Mouse (Mus musculus) common myeloid progenitor, adult 5-6 weeks (primary cell): ENCODE results near the gene Gm13889. TPM values are rescaled to one million over a fixed set of nuclear protein-coding genes. Genes with fewer than 3 reads are reported as not detected.

Experiments
- ATAC-seq: replicated peaks from 2 replicates; pipeline ENCODE4 v1.8.0; 2016; ENCODE audit warnings: low read depth, mild to moderate bottlenecking, moderate TSS enrichment, inconsistent platforms; ENCODE audit not compliant: poor library complexity, severe bottlenecking
- total RNA-seq: library from RNA; stranded (forward); fragments of 200-1000, 187-1606 nt; gene quantifications from 2 replicates; pipeline ENCODE4 v1.2.3, GENCODE M21; 2017

Gm13889 gene
- total RNA-seq, 1 experiment from 2014 or later: 0.55 TPM

DNA sequence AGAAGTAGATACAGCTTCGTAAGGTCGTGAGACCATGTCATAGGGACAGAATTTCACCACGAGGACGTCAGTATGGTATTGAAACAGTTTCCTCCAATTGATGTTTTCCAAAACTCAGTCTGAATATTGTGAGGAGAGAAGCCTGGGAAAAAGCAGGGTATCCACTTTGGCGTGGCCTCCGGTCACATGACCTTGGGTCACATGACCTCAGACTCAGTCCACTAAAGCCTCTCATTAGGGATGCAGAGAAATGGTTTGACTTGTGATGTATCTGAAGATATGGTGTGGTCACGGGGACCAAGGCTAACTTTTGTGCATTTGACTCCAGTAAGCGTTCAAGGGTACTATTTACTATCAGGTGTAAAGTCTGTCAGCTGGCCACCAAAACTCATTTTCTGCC is 2.3 kb upstream of the Gm13889 start:
- no peak for ATAC-seq

DNA sequence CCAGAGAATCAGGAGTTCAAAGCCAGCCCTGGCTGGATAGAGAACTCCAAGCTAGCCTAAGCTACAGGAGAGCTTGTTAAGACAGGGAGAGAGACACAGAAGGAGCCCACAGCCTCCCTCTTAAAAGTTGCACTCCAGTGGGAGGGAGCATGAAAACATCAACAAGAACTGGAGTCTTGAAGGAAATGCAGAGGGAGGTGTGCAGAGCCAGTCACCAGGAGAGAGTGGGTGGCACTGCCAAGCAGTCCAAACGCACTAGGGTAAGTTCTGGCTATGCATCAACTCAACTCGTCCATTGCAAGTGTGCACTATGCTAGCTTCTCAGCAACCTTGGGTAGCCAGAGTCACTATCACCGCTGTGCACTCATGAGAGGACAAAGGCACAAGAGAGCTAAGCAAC is 1.2 kb upstream of the Gm13889 start:
- ATAC-seq: no peak

DNA sequence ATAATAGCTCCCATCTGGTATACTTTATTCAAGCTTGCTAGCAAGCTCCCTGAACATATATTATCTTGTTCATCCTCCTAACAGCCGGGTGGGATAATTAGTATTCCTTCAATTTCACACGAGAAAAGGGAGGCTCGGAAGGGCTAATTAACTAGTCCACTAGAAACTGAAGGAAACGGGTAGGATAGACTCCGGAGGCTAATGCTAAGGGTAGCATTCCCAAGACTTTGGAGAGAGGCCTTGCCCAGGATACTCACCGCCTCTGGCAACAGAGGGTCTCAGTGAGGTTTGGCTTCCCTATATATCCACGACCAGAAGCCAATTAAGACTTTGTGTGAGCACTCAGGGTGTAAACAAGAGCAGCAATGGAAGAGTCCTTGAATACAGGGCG is 779 bp upstream of the Gm13889 start:
- no peak for ATAC-seq

DNA sequence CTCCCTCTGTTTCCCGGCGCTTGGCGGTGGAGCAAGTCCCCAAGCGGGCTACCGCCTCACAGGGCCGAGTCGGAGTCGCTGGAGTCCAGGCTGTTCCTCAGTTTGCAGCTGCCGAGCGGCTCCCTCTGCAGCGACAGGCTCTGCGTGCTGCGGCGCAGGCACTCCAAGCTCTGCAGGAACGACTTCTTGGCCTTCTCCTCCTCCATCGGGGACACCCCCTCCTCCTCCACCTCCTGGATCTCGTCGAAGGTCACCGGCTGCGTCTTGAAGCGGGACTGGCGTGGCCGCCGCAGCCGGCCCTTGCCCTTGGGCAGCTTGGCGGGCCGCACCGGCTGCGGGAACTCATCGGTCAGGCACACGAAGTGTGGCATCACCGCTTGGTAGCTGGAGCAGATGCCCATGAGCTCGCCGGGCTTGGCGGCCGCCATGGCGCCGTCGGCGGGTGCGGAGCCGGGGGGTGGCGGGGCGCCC is 635 bp downstream of the Gm13889 start:
- peak; percentile 43 for ATAC-seq

DNA sequence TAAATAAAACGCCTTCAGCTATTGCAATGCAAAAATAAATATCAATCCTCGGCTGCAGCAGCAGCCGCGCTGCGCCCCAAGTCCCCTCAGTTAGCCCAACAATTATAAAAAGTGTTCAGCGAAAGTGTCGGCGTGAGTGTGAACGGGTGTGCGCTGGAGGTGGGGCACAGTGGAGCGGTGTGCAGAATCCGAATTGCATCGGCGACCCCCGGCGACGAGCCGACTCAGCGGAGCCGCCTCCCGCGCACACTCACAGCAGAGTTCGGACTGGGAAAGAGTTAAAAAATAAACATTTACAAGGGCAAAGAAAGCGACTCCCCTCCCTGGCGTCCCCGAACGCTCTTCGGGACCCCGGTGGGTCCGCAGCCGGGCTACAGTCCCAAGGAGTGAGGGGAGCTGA is 1.1 kb downstream of the Gm13889 start:
- ATAC-seq: no peak

DNA sequence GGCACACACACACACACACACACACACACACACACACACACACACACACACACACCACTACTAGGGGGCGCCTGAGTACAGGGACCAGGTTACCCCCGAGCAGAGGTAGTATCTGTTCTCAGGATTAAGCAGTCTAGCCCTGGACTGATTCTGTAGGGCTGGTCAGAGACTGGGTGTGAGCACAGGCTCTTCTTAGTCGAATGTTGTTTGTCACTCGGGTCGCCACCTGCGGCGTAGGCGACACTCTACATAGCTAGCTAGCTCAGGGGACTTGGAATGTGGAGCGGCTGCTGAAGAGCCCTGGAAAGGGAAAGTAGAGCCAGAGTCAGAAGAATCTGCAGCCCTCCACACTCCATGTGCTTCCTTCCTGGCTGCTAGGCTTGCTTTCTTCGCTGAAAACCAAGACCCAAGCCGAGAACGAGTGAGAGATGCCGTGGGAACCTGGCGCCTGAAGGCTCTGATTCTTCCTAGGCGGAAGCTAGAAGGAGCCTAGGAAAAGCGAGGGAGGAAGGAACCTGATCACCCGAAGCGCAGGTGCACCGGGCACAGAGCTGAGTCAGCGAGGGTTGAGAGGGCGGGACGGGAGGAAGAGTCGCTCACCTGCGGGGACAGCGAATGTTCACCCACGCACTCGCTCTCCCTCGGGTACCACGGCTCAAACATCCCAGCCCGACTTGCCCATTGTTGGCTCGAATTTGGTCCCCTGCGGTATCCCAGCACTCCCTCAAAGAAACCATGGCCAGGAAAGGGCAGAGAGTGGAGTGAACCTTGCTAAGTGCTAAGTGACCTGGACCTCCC is 2.0 kb downstream of the Gm13889 start:
- no peak for ATAC-seq

DNA sequence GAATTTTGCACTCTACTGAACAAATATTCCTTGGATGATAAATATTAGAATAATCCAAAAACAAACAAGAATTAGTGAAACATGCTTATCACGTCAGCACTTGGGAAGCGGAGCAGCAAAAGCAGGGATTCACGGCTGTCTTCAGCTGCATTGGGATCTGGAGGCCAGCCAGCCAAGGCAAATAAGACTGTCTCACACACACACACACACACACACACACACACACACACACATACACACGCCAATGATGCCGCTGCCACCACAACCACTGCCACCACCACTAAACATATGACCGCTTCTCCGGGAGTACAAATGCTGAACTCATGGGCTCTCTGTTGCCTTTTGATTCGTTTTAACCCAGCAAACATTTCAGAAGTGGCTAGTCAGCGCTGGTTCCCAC is 3.3 kb downstream of the Gm13889 start:
- no peak for ATAC-seq

DNA sequence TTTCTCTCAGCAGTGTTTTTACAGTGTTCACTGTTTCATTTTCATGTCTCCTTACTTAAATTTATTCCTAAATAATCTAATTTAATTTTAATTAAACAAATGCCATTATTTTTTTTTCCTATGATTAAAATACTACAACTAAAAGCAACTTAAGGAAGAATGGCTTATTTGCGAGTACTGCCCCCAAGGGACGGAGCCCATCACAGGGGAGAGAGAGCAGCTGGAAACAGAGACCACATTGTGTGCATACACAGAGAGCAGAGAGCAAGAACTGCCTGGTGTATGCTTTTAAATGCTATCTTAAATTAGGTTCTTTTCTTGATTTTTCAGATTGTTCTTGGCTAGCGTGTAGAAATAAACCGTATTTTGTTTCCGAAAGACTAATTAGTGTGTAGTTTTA is 10.0 kb downstream of the Gm13889 start:
- ATAC-seq: no peak

DNA sequence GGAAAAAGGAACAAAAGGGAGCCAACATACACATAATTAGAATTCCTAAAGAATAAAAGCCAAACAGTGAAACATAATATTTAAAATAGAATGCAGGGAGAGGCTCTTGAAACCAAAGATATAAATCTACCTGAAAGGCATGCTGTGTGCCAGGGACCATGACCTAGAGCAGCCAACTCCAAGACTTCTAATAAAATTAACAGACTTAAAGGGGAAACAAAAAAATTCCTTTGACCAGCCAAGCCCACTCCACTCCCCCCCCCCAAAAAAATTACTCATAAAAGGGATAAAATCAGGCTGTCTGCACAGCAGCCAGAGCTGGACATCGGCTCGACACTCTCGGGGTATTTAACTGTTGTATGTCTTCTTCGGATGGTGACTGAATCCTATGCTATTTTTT is 12.1 kb downstream of the Gm13889 start:
- ATAC-seq: no peak

DNA sequence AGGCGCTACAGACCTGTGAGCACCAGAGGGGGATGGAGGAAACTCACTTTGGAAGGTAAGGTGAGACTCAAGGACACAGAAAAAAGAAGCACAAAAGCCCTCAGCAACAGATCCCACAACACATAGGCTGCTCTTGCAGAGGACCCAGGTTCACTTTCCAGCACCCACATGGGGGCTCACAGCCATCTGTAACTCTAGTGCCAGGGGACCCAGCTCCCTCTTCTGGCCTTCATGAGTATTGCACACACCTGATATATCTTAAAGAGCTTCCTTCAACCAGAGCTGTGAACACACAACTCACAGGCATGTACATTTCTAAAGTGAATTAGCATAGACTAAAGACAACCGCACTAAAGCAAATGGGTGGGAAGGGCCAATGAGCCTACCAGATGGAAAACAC is 12.9 kb downstream of the Gm13889 start:
- no peak for ATAC-seq

DNA sequence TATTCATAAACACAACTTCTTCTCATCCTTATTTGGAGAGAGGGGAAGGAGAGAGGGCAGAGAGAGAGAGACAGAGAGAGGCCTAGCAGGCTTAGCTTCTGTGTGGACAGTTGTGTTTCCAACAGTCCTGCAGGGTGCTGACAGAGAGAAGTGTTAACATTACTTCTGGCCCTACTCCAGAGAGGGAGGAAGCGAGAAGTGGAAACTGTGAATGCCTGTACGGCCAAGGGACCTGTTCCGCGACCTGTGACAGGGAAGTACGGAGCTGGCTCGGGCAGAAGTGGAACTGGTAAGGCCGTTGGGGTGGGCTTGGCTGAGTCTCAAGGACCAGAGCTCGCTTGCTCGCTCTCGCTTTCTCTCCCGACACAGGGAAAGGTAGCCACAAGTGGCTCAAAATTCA is 15.3 kb downstream of the Gm13889 start:
- ATAC-seq: peak; percentile 79

DNA sequence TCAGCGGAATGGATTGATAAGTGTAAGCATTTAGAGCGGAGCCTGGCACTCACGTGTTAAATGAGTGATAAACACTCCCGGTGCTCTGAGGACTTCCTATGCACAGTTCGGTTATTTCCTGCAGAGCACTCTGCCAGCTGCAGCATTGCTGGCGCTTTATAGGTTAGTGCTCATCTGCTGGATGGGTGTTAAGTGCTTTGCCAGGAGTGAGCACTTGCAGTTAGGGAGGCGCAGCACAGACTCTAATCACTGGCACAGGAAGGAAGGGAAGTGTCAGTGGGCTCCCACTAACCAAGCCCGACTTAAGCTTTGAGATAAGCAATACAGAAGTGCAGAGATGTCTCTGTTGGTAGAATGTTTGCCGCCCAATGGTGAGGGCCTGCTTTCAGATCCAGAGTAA is 18.5 kb downstream of the Gm13889 start:
- peak; percentile 78 for ATAC-seq

DNA sequence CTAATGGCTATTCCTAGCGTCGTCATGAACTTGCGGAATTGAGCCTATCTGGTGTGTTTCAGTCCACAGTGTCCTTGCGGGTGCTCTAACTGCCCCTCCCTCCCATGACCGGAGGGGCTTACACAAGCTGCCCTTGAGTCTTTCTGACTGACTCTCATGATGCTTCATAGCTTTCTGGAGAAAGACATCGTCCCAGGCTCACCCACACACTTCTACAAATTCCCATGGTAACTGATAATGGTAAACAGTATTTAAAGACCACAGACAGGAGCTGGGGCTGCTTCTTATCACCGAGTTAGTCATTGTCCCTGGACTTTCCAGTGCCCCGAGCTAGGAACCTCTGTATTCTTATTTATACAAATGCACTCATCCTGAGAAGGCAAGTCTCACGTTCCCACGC is 28.1 kb downstream of the Gm13889 start:
- ATAC-seq: no peak

DNA sequence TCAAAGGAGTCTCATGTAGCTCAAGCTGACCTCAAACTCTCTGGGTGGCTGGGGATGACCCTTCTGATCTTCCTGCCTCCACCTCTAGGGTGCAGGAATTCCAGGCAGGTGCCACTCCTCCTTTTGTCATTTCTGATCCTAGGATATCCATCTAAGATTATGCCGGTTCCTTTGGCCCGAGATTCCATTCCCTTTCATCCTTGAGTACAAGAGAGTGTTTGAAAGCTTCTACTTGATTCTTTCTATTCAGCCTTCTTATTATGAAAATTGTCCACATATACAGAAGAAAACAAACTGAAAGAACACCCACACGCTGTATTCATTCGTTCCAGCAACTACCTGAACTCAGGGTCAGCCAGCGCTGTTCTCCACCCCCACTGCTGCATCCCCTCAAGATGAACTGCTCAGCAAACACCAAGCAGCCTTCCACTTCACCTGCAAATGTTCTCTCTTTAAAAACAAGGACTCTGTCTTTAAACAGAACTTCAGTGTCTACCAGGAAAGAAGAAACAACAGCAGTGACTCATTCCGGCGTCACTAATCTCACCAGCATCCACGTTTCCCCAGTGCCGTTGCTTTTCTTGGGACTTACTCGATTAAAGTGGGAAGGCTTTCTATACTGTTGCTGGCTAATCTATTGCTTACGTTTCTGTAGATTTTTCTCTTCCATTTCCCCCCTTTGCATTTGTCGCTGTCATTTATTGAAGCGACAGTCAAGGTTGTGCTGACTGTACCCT is 29.1 kb downstream of the Gm13889 start:
- ATAC-seq: no peak

DNA sequence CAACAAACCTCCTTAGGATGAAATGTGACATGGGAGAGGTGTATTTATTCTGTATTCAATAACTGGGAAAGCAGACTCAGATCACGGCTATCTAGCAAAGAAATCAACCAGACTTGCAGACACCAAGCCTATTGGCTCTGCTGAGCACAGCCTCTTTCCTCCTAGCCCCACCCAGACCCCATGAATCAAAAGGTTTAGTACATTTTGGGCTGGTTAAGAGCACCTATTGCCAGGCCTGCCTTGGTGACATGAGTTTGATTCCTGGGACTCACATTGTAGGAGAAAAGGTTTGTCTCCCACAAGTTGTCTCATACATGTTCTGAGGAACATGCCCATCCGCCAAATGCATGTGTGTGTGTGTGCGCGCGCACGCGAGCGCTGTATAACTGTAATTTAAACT is 30.9 kb downstream of the Gm13889 start:
- no peak for ATAC-seq

DNA sequence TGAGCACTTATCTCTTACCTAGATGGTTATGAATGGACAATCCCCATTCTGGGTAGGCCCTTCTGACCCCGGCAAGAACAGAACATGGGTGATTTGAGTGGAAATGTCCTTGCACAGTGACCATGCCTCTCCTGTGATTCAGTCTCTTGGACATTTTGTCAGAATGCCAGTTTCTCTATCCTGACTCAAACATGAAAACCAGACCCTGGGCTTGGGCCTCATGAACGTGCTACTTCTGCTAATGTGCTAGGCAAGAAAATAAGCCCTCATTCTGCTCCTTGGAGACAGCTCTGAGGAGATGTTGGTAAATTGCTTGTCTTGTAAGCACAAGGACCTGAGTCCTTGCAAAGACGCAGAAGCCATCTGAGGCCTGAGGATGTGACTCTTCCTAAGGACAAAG is 37.9 kb downstream of the Gm13889 start:
- ATAC-seq: no peak

DNA sequence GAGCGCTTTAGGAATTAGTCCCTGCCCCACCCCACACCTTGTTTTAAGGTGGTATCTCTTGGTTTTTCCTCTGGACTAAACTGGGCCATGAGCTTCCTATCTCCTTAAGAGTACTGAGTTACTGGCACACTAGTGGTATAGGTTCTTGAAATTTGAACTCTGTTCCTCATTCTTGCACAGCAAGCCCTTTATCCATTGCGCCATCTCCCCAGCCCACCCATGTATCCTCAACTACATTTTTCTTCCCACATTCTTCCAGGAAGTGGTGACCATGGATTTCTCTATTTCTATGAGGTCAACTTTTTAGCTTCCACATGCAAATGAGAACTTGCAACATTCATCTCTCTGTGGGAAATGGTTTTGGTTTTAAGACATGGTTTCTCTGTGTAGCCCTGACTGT is 43.4 kb downstream of the Gm13889 start:
- ATAC-seq: peak; percentile 74

DNA sequence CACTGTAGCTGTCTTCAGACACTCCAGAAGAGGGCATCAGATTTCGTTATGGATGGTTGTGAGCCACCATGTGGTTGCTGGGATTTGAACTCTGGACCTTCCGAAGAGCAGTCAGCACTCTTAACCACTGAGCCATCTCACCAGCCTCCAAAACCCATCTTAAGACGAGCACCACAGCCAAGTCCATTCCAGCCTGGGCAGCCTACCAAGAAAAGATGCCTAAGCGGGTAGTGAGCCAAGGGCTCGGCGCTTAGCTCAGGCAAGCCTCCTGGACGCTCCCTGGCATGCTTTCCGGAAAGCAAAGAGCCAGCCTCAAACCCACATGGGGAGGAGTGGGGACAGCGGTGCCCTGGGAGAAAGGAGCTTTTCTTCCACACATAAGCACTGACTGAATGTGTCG is 45.1 kb downstream of the Gm13889 start:
- ATAC-seq: no peak

DNA sequence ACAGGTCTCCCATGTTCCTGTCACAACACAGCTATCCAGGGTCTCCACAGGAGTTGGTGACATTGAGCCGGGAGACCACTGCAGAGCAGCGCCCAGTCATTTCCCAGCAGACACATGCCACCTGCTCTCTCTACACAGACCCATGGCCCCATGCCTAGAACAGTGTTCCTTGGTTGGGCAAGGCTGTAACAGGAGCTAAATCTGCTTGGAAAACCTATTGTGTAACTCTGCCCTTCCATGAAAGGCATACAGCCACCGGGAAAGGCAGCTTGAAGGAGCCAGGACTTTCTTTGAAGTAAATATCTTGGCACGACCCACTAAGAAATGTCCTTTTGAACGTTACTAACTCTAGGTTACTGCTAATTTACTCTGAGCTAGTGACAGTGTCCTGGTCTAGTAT is 47.3 kb downstream of the Gm13889 start:
- ATAC-seq: no peak

DNA sequence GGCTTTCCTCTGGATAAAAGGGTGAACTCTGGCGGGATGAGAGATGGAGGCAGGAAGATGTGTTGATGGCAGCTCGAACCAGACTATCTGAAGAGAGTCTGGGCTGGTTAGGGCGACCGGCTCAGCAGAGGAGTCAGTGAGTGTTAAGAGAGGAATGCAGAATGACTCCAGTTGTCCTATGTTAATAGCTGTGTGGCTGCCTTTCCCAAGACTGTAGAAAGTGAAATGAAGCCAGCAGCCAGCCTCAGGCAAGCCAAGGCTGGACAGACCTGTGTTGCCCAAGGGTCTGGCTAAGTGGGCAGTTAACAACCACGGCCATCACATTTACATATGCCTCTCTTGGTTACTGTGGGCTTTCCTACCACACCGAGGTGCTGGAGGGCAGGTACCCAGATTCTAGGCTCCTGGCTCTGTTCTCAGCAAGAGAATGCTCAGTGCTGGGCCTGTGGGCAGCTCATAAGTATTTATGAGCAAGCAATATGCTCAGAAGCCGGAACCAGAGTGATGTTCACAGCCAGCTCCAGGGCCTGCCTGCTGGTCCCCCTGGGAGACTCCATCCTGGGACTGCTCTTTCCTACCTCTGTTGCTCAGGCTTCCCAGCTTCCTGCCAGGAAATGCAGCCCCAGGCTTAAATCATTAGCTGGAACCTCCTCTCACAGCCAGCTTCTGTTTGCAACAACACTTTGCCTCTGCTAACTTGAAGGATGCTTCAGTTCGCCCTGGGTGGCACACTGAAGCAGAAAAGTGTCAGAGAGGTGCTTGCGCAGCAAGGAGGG is 49.3 kb downstream of the Gm13889 start:
- no peak for ATAC-seq

DNA sequence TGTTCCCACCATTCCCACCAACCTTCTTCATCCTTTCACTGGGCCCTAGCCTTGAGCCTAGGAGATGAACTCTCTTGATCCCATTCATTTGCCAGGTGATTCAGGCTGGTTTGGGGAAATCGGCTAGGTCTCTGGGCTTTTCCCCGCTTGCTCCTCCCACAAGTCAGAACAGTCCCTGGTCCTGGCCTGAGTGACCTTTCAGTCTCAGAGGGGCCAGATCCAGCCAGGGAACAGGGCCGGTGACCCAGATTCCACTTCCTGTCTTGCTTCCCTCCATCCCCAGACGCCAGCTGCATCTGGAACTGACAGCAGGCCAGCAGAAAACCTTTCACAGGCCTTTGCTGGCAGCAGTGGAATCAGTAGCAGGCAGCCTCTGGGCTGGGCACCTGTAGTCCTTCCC is 50.7 kb downstream of the Gm13889 start:
- ATAC-seq: no peak
